Mouse (Mus musculus): ENCODE measurements around the gene Rps10. TPM values are rescaled to one million over a fixed set of nuclear protein-coding genes. Genes with fewer than 3 reads are reported as not detected.

The Rps10 gene
- 618 and 712 TPM in 2 replicates for polyA plus RNA-seq (2016; fragmentation: Nextera tagmentation; extraction: Ambion mirVana)

- Histone ChIP-seq H3K36me3 (peaks cover 23% of the 10 kb centered on the region), H3K9me3 (replicated peaks) (no peaks in the 10 kb centered on the region), H3K4me3 (peak within 1 kb of the TSS; percentile 90), H3K4me1 (peaks cover 34% of the 10 kb centered on the region), H3K27ac (peak within 1 kb of the TSS; percentile 87), H3K27me3 (no peaks in the 10 kb centered on the region), H3K9ac (peak within 1 kb of the TSS; percentile 13; the same call in 1 of the 2 replicates), H3K4me2 (replicated peaks) (peak within 1 kb of the TSS; percentile 82)
- WGBS: 29% methylated on average over 18 of the region's 18 CpGs
- no peak for ATAC-seq (ENCODE audit: low FRiP score)
Measured at GRCm38 (mm10) chr17:27636132-27637020, at the start of gene Rps10. Rps10 (minus strand) TSS chr17:27636669.

- Histone ChIP-seq H3K4me2 (replicated peaks) (peak overlapping the region; percentile 61), H3K27ac (no peak overlapping the region), H3K4me3 (peak overlapping the region; percentile 38), H3K9ac (peak overlapping the region; percentile 51), H3K9me3 (replicated peaks) (no peaks in the 10 kb centered on the region), H3K4me1 (peaks cover 25% of the 10 kb centered on the region), H3K27me3 (peaks cover 45% of the 10 kb centered on the region), H3K36me3 (no peaks in the 10 kb centered on the region)
- ATAC-seq (ENCODE audit: low FRiP score): peak; percentile 35
- 3% methylated on average over 11 of the region's 11 CpGs for WGBS
Measured at GRCm38 (mm10) chr17:27685550-27685913, 49.1 kb upstream of the Rps10 start.

DNA sequence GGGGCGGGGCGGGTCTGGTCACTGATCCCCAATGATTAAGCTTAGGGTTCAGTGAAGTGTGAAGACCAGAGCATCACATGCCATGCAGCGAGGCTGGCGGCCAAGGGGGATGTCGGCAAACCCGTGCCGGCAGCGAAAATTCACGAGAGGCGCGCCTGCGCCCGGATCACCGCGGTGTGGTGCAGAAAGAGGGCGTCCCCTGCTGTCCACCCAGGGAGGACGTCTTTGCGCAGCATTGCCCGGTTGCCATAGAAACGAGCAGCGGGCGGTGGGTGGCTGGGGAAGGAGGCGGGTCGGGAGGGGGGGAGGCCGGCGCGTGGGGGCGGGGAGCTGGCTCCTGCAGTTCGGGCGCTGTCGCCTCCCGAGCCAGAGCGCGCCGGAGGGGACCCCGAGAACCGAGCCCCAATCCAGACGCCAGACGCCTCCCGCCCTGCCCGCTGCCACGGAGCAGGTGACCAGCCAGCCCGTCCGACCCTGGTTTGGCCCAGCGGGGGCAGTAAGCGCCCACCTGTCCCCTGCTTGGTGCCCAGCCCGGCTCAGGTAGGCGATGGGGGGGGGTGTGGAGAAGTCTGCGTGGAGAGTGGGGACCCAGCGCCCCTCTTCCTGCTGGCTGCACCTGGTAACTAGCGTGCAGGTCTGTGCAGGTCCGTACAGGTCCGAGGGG, 48.5 kb upstream of the Rps10 start:
- Histone ChIP-seq H3K9ac (peak overlapping the region; percentile 51), H3K9me3 (replicated peaks) (no peaks in the 10 kb centered on the region), H3K4me1 (peaks cover 28% of the 10 kb centered on the region), H3K4me2 (replicated peaks) (peak overlapping the region; percentile 61), H3K36me3 (no peaks in the 10 kb centered on the region), H3K4me3 (peak overlapping the region; percentile 38), H3K27ac (no peak overlapping the region), H3K27me3 (peaks cover 45% of the 10 kb centered on the region)
- ATAC-seq (ENCODE audit: low FRiP score): peak; percentile 67
- WGBS: 1% methylated on average over 46 of the region's 53 CpGs

- no peaks in the 10 kb centered on the region for H3K36me3 ChIP-seq
- H3K4me2 ChIP-seq (replicated peaks): 0 out of 2 replicates have a peak overlapping the region, but pooled peaks have one; percentile 3
- H3K9me3 ChIP-seq (replicated peaks): no peaks in the 10 kb centered on the region
- WGBS: 30% methylated on average over 11 of the region's 11 CpGs
- ATAC-seq (ENCODE audit: low FRiP score): peak; percentile 81
- peaks cover 13% of the 10 kb centered on the region for H3K27me3 ChIP-seq
- H3K9ac ChIP-seq: 0 out of 2 replicates have a peak overlapping the region, but pooled peaks have one; percentile 32
- no peak overlapping the region for H3K4me3 ChIP-seq
- H3K4me1 ChIP-seq: peaks cover 19% of the 10 kb centered on the region
- H3K27ac ChIP-seq: peak overlapping the region; percentile 88
Measured at GRCm38 (mm10) chr17:27678924-27679813, 42.7 kb upstream of the Rps10 start.

DNA sequence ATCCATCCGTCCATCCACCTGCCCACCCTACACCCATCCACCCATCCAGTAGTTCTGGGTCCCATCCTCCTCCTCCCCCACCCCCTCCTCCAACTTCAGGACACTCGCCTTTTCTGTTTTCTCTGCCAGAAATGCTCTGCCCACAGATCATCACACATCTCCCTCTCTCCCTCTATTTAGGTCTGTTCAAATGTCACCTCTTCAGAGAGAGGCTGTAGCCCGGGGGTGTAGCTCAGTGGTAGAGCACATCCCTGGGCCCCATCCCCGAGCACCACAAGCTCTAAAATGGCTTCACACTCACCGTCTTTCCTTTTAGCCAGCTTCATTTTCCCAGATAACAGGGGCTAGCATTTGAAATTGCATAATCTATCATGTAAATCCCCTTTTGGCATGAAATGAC, 41.3 kb upstream of the Rps10 start:
- Histone ChIP-seq H3K4me2 (replicated peaks) (no peak overlapping the region), H3K36me3 (no peaks in the 10 kb centered on the region), H3K4me3 (no peak overlapping the region), H3K4me1 (peaks cover 19% of the 10 kb centered on the region), H3K27me3 (peaks cover 2% of the 10 kb centered on the region; the same call in 1 of the 2 replicates), H3K9ac (no peak overlapping the region), H3K9me3 (replicated peaks) (no peaks in the 10 kb centered on the region), H3K27ac (0 out of 2 replicates have a peak overlapping the region, but pooled peaks have one; percentile 4)
- WGBS: 81% methylated on average over 5 of the region's 5 CpGs
- no peak for ATAC-seq (ENCODE audit: low FRiP score)

DNA sequence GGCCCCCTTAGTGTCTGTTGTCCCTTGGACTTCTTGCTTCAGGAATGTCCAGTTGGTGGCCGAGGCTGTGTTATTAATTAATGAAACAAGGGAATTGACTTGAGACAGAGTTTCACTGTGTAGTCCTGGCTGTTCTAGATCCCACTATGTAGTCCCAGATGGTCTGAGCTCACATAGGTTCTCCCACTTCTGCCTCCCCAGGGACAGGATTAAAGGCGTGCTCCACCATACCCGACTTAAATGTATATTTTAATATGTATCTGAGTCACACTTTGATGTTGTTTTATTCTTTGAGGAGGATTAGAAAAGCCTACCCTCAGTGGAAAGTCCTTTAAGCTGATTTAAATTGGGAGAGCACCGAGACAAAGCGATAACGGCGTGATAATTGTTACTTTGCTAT, 39.8 kb upstream of the Rps10 start:
- Histone ChIP-seq H3K4me1 (peaks cover 19% of the 10 kb centered on the region), H3K9me3 (replicated peaks) (no peaks in the 10 kb centered on the region), H3K9ac (no peak overlapping the region), H3K4me3 (no peak overlapping the region), H3K4me2 (replicated peaks) (no peak overlapping the region), H3K27ac (no peak overlapping the region), H3K36me3 (no peaks in the 10 kb centered on the region), H3K27me3 (no peaks in the 10 kb centered on the region)
- WGBS: 78% methylated on average over 7 of the region's 7 CpGs
- ATAC-seq (ENCODE audit: low FRiP score): no peak

DNA sequence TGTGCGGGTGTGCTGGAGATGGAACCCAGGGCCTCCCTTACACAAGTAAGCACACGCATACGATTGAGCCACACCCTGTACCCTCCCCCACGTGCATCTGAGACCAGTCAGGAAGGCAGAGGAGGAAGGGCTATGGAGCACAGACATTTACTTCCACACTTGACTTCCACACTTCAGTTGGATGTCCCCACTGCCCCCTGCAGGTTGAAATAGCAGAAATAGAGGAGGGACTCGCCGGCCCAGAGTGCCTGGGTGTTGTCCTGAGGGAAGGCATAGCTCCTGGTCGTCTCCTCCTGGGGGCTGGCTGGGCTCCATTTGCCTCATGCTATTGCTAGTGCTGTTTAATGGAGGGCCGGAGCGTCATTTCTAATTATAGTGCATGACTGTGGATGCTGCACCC, 39.0 kb upstream of the Rps10 start:
- H3K36me3 ChIP-seq: no peaks in the 10 kb centered on the region
- peaks cover 19% of the 10 kb centered on the region for H3K4me1 ChIP-seq
- no peaks in the 10 kb centered on the region for H3K27me3 ChIP-seq
- H3K27ac ChIP-seq: no peak overlapping the region
- no peaks in the 10 kb centered on the region for H3K9me3 ChIP-seq (replicated peaks)
- WGBS: 70% methylated on average over 9 of the region's 9 CpGs
- no peak overlapping the region for H3K4me3 ChIP-seq
- no peak overlapping the region for H3K4me2 ChIP-seq (replicated peaks)
- H3K9ac ChIP-seq: no peak overlapping the region
- ATAC-seq (ENCODE audit: low FRiP score): no peak

DNA sequence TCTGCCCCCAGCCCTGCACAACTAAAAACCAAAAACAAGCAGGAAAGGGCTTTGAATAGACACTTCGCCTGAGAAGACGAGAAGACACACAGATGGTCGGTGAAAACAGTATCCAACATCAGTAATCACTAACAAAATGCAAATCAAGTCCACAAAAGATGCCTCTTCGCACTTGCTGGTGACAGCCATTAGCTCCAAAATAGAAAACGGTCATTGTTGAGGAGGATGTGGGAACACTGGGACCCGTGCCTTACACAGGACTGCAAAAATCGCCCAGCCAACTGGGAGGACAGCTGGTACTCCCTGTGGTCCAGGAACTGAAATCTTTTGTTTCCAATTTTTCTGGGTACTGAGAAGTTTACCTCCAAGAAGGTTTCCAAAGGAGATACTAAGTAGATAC, 37.5 kb upstream of the Rps10 start:
- Histone ChIP-seq H3K9ac (no peak overlapping the region), H3K27ac (no peak overlapping the region), H3K4me2 (replicated peaks) (no peak overlapping the region), H3K27me3 (no peaks in the 10 kb centered on the region), H3K36me3 (no peaks in the 10 kb centered on the region), H3K9me3 (replicated peaks) (no peaks in the 10 kb centered on the region), H3K4me3 (no peak overlapping the region), H3K4me1 (peaks cover 6% of the 10 kb centered on the region)
- WGBS: 55% methylated on average over 7 of the region's 7 CpGs
- ATAC-seq (ENCODE audit: low FRiP score): no peak

DNA sequence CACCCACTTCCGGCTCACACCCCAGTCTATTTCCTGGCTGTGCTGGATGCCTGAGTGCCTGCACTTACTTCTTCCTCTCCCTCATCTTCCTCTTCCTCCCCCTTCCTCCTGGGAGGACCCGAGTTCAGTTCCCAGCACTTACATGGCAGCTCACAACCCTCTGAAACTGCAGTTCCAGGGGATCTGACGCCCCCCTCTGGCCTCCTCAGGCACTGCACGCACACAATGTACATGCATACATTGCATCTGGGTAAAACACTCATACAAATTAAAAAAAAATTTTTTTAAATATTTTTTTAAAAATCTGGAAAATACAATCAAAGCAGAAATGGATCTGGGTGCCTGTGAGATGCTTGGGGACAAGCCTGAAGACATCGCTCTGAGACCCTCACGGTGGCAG, 35.3 kb upstream of the Rps10 start:
- 88% methylated on average over 6 of the region's 6 CpGs for WGBS
- Histone ChIP-seq H3K36me3 (no peaks in the 10 kb centered on the region), H3K4me3 (no peak overlapping the region), H3K27ac (no peak overlapping the region), H3K4me1 (no peaks in the 10 kb centered on the region; the same call in 1 of the 2 replicates), H3K4me2 (replicated peaks) (no peak overlapping the region), H3K9ac (no peak overlapping the region), H3K9me3 (replicated peaks) (no peaks in the 10 kb centered on the region), H3K27me3 (no peaks in the 10 kb centered on the region)
- ATAC-seq (ENCODE audit: low FRiP score): no peak

DNA sequence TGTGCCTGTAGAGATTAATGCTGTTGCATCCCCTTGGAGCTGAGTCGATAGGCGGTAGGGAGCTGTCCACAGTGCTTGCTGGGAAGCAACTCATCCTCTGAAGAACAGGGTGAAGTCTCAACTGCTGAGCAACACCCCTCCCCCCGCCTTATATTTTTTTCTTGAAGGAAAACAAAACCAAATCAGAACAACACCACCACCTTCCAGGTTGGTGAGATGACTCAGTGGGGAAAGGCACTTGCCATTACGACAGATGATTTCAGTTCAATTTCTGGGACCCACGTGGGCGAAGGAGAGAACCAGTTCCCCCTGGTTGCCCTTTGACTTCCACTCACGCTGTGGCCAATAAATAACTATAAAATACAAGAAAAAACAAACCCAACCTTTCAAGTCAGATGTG, 22.3 kb upstream of the Rps10 start:
- H3K36me3 ChIP-seq: no peaks in the 10 kb centered on the region
- no peak overlapping the region for H3K9ac ChIP-seq
- H3K27ac ChIP-seq: no peak overlapping the region
- H3K27me3 ChIP-seq: peaks cover 37% of the 10 kb centered on the region
- no peak for ATAC-seq (ENCODE audit: low FRiP score)
- WGBS: 73% methylated on average over 7 of the region's 7 CpGs
- H3K4me1 ChIP-seq: peaks cover 20% of the 10 kb centered on the region
- no peaks in the 10 kb centered on the region for H3K9me3 ChIP-seq (replicated peaks)
- no peak overlapping the region for H3K4me3 ChIP-seq
- no peak overlapping the region for H3K4me2 ChIP-seq (replicated peaks)

DNA sequence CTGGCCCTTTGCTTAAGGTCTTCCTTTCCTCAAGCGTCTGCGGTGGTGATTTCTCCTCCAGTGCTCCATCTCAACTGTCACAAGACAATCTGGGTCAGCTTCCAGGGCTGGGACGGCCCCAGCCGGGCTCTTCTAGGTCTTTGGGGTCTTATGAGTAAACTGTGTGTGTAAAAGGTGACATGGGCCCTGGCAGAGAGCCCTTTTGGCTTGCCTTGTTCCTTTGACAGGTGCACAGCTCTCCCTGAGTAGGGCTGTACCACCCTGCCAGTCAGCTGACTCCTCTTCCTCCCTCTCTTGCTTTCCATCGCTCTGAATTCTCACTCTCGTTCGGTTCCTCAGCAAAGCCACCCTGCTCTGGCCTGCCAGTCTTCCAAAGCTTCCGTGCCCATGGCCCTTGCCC, 20.7 kb upstream of the Rps10 start:
- no peak overlapping the region for H3K4me2 ChIP-seq (replicated peaks)
- no peak for ATAC-seq (ENCODE audit: low FRiP score)

DNA sequence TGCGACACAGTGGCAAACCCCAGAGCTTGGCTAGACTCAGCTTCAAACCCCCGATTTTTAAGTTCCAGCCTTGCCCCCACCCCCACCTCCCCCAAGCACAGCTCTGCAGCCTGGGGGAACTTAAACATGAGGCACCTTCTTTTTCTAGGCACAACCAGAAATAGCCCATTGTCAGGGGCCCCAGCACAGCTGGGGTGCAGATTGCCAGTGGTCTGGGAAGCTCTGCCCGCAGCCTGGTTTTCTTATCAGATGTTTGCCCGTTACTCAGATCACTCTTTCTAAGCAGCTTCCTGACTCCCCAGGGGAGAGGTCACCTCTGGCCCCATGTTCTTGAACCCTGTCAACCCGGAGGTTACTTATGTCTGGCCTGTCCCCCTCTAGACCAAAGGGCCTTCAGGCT, 19.9 kb upstream of the Rps10 start:
- Histone ChIP-seq H3K9me3 (replicated peaks) (no peaks in the 10 kb centered on the region), H3K27ac (no peak overlapping the region), H3K4me1 (peaks cover 20% of the 10 kb centered on the region), H3K36me3 (no peaks in the 10 kb centered on the region), H3K4me2 (replicated peaks) (peak overlapping the region; percentile 94), H3K9ac (no peak overlapping the region), H3K4me3 (peak overlapping the region; percentile 58), H3K27me3 (peaks cover 42% of the 10 kb centered on the region)
- WGBS: 16% methylated on average over 5 of the region's 5 CpGs
- no peak for ATAC-seq (ENCODE audit: low FRiP score)

More for the DNA sequence above, 20.7 kb upstream of the Rps10 start:
- Histone ChIP-seq H3K4me1 (peaks cover 20% of the 10 kb centered on the region), H3K4me3 (no peak overlapping the region), H3K9ac (no peak overlapping the region), H3K9me3 (replicated peaks) (no peaks in the 10 kb centered on the region), H3K27me3 (peaks cover 42% of the 10 kb centered on the region), H3K36me3 (no peaks in the 10 kb centered on the region), H3K27ac (no peak overlapping the region)
- 68% methylated on average over 8 of the region's 8 CpGs for WGBS

Measured in hindbrain, embryonic 12.5 days (tissue).